In genomic region chr3:133646449-133647059, GRCm38 (mm10) we compare ENCODE assay signal across 12 mouse cellular contexts.
DNase-seq lines count a peak whose midpoint lies in the region; ATAC-seq and TF ChIP-seq lines count a peak whose summit lies in the region.
"Had no signal": no experiment of that assay in that cellular context is flagged by ENCODE, and none has a peak within 500 bp of the region (broad histone marks: within the 10 kb centered on the region; RNA-seq: fewer than 3 reads in every experiment).

No protein-coding gene starts in this region.

- no peak for TF ChIP-seq RAD21 in CH12.LX (IDR thresholded peaks at IDR 0.05; ENCODE audit: low read depth, low read length)

- H3K36me3 ChIP-seq in CH12.LX (replicated peaks in 1 of 2; ENCODE audit: control insufficient read depth in 1 of 2, insufficient read depth in 1 of 2, low read length in 1 of 2) = no peaks in the 10 kb centered on the region
- H3K36me3 ChIP-seq in hindbrain, embryonic 12.5 days = no peaks in the 10 kb centered on the region
- H3K36me3 ChIP-seq in midbrain, embryonic 15.5 days (replicated peaks) = no peaks in the 10 kb centered on the region
- H3K36me3 ChIP-seq: embryonic facial prominence, embryonic 13.5 days; intestine, embryonic 15.5 days; lung, embryonic 15.5 days had no signal

- no peak for DNase-seq in CH12.LX (ENCODE audit: extremely low read depth)
- DNase-seq in embryo, embryonic 10.5 days (ENCODE audit: low spot score) = peak; percentile 39
- no peak for DNase-seq in heart, adult 8-10 months (ENCODE audit: low spot score)
- DNase-seq in spleen, postnatal 14 days (ENCODE audit: low spot score in 2 of 2) = no peak
- no peak for DNase-seq in layer of hippocampus, adult 2 months (ENCODE audit: low spot score in 2 of 2)
- DNase-seq: kidney, postnatal 36 days had no signal

- 35% methylated on average over 7 of the region's 7 CpGs for WGBS in hindbrain, embryonic 12.5 days
- 24% methylated on average over 7 of the region's 7 CpGs for WGBS in midbrain, embryonic 15.5 days

- no peak for TF ChIP-seq POLR2A in CH12.LX (IDR thresholded peaks at IDR 0.05; ENCODE audit: low read depth, low read length)

- H3K9ac ChIP-seq in CH12.LX (ENCODE audit: insufficient read depth, low read depth) = no peak overlapping the region
- no peak overlapping the region for H3K9ac ChIP-seq in hindbrain, embryonic 12.5 days
- no peak overlapping the region for H3K9ac ChIP-seq in midbrain, embryonic 15.5 days
- H3K9ac ChIP-seq: embryonic facial prominence, embryonic 13.5 days; intestine, embryonic 15.5 days; lung, embryonic 15.5 days had no signal

- no peaks in the 10 kb centered on the region for H3K27me3 ChIP-seq in CH12.LX (replicated peaks)
- H3K27me3 ChIP-seq in hindbrain, embryonic 12.5 days = no peaks in the 10 kb centered on the region
- no peaks in the 10 kb centered on the region for H3K27me3 ChIP-seq in midbrain, embryonic 15.5 days (replicated peaks)
- H3K27me3 ChIP-seq: embryonic facial prominence, embryonic 13.5 days; intestine, embryonic 15.5 days; lung, embryonic 15.5 days had no signal

- no peak overlapping the region for H3K4me2 ChIP-seq in CH12.LX (ENCODE audit: insufficient read depth, low read depth, poor library complexity, severe bottlenecking)
- H3K4me2 ChIP-seq in hindbrain, embryonic 12.5 days (replicated peaks) = 0 out of 2 replicates have a peak overlapping the region, but pooled peaks have one; percentile 15
- peak overlapping the region; percentile 24; the same call in 1 of the 2 replicates for H3K4me2 ChIP-seq in midbrain, embryonic 15.5 days
- H3K4me2 ChIP-seq: embryonic facial prominence, embryonic 13.5 days; intestine, embryonic 15.5 days; lung, embryonic 15.5 days had no signal

- TF ChIP-seq EP300 in CH12.LX (IDR thresholded peaks at IDR 0.05; ENCODE audit: low read length) = no peak

- H3K4me1 ChIP-seq in CH12.LX (ENCODE audit: control insufficient read depth in 1 of 2, insufficient read depth in 2 of 2) = peaks cover under 1 to 16% of the 10 kb centered on the region in 2 experiments
- H3K4me1 ChIP-seq in hindbrain, embryonic 12.5 days = no peaks in the 10 kb centered on the region
- 0 out of 2 replicates have a peak, but pooled peaks cover 3% of the 10 kb centered on the region for H3K4me1 ChIP-seq in midbrain, embryonic 15.5 days
- H3K4me1 ChIP-seq: embryonic facial prominence, embryonic 13.5 days; intestine, embryonic 15.5 days; lung, embryonic 15.5 days had no signal

- no peak overlapping the region for H3K4me3 ChIP-seq in CH12.LX (replicated peaks in 1 of 3; ENCODE audit: low read depth in 2 of 3, low read length in 2 of 3, poor library complexity in 1 of 3)
- no peak overlapping the region for H3K4me3 ChIP-seq in hindbrain, embryonic 12.5 days
- H3K4me3 ChIP-seq in midbrain, embryonic 15.5 days = no peak overlapping the region
- no peak overlapping the region for H3K4me3 ChIP-seq in layer of hippocampus, adult 2 months
- H3K4me3 ChIP-seq: embryonic facial prominence, embryonic 13.5 days; intestine, embryonic 15.5 days; lung, embryonic 15.5 days had no signal

- no peak for TF ChIP-seq CTCF in CH12.LX (conservative IDR thresholded peaks at IDR 0.05 in 1 of 2, IDR thresholded peaks at IDR 0.05 in 1 of 2; ENCODE audit: low read depth in 2 of 2, low read length in 2 of 2)
- no peak for TF ChIP-seq CTCF in layer of hippocampus, adult 2 months (conservative IDR thresholded peaks at IDR 0.05)

- dilution Hi-C loops in CH12.LX (cut with MboI; ENCODE audit: extremely low pct_ligation_motif_present, extremely low pct_unique_long_range_greater_than_20kb, low sequenced_read_pairs) = no loop called here

- H3K79me2 ChIP-seq in CH12.LX (replicated peaks; ENCODE audit: control insufficient read depth, extremely low read depth, insufficient read depth, poor library complexity, severe bottlenecking) = no peaks in the 10 kb centered on the region

- in situ Hi-C loops in CH12.LX (cut with MboI; ENCODE audit: low pct_ligation_motif_present, low pct_unique_long_range_greater_than_20kb, low sequenced_read_pairs) = no loop called here

- no peak overlapping the region for H3K27ac ChIP-seq in CH12.LX (ENCODE audit: insufficient read depth, low read depth)
- no peak overlapping the region for H3K27ac ChIP-seq in hindbrain, embryonic 12.5 days
- no peak overlapping the region for H3K27ac ChIP-seq in midbrain, embryonic 15.5 days
- no peak overlapping the region for H3K27ac ChIP-seq in layer of hippocampus, adult 2 months
- H3K27ac ChIP-seq: embryonic facial prominence, embryonic 13.5 days; intestine, embryonic 15.5 days; lung, embryonic 15.5 days had no signal

- H3K9me3 ChIP-seq in CH12.LX (replicated peaks; ENCODE audit: low read length) = no peaks in the 10 kb centered on the region
- no peaks in the 10 kb centered on the region for H3K9me3 ChIP-seq in hindbrain, embryonic 12.5 days (replicated peaks)
- no peaks in the 10 kb centered on the region for H3K9me3 ChIP-seq in midbrain, embryonic 15.5 days
- H3K9me3 ChIP-seq: embryonic facial prominence, embryonic 13.5 days; intestine, embryonic 15.5 days; lung, embryonic 15.5 days had no signal

- peak; percentile 73 for ATAC-seq in hindbrain, embryonic 12.5 days (ENCODE audit: low FRiP score)
- ATAC-seq in midbrain, embryonic 15.5 days (replicated peaks) = peak; percentile 79; the same call in 1 of the 2 replicates
- no peak for ATAC-seq in megakaryocyte, adult 5-6 weeks (ENCODE audit: poor library complexity, severe bottlenecking)
- ATAC-seq: intestine, embryonic 15.5 days had no signal

TF ChIP-seq in CH12.LX, 34 proteins besides CTCF, POLR2A, EP300 and RAD21:
- TF ChIP-seq ZNF384 (IDR thresholded peaks at IDR 0.05; ENCODE audit: low read depth, low read length) = peak; percentile 79
- TF ChIP-seq HCFC1 (IDR thresholded peaks at IDR 0.05; ENCODE audit: low read depth, low read length) = no peak
- TF ChIP-seq MAX (IDR thresholded peaks at IDR 0.05; ENCODE audit: low read length) = no peak
- no peak for TF ChIP-seq USF2 (conservative IDR thresholded peaks at IDR 0.05; ENCODE audit: low read depth, low read length)
- TF ChIP-seq SIN3A (IDR thresholded peaks at IDR 0.05; ENCODE audit: low read length) = no peak
- TF ChIP-seq UBTF (IDR thresholded peaks at IDR 0.05; ENCODE audit: low read depth, low read length) = no peak
